Mouse (Mus musculus): Measurements from ENCODE around the gene Camkk2. TPM values are rescaled to one million over a fixed set of nuclear protein-coding genes. Genes with fewer than 3 reads are reported as not detected.

Camkk2 gene
- polyA plus RNA-seq, 1 experiment: 212 TPM

DNA sequence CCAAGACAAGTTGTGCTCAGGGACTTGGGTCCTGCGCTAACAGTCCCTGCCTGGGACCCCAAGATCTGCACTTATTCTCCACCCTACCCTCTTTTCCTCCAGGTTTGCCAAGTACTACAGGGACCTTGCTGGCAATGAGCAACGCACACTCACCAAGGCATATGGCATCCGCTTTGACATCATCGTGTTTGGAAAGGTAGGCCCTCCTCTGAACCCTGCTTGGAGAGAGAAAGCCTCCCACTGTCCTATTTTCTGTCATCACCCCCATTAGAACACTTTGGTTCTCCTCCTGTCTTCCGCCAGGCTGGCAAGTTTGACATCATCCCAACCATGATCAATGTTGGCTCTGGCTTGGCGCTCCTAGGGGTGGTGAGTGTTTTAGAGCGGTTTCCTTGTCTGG lies 52.1 kb downstream of the Camkk2 start:
- H3K27me3 ChIP-seq (ENCODE audit: control insufficient read depth, insufficient read depth, low read length): no peaks in the 10 kb centered on the region
- DNase-seq: peak; percentile 47 to 71
- H3K27ac ChIP-seq (ENCODE audit: insufficient read depth, low read length): peak overlapping the region; percentile 49
- no peak for TF ChIP-seq POLR2A (IDR thresholded peaks at IDR 0.05; ENCODE audit: borderline replicate concordance, insufficient read depth, low read length)
- H3K4me3 ChIP-seq (replicated peaks; ENCODE audit: insufficient read depth, low read depth, low read length): no peak overlapping the region
- peaks cover 14% of the 10 kb centered on the region for H3K4me1 ChIP-seq (ENCODE audit: control insufficient read depth, insufficient read depth, low read length)
- WGBS: 43% methylated on average over 7 of the region's 7 CpGs

GRCm38 (mm10) chr5:122726595-122726994 lies 52.6 kb downstream of the Camkk2 start:
- Histone ChIP-seq H3K27ac (ENCODE audit: insufficient read depth, low read length) (peak overlapping the region; percentile 49), H3K4me3 (replicated peaks; ENCODE audit: insufficient read depth, low read depth, low read length) (no peak overlapping the region), H3K27me3 (ENCODE audit: control insufficient read depth, insufficient read depth, low read length) (no peaks in the 10 kb centered on the region), H3K4me1 (ENCODE audit: control insufficient read depth, insufficient read depth, low read length) (peaks cover 14% of the 10 kb centered on the region)
- WGBS: 31% methylated on average over 5 of the region's 5 CpGs
- DNase-seq: peak; percentile 34 to 40
- TF ChIP-seq CTCF (IDR thresholded peaks at IDR 0.05; ENCODE audit: borderline replicate concordance, insufficient read depth, low read depth, low read length): no peak
- no peak for TF ChIP-seq POLR2A (IDR thresholded peaks at IDR 0.05; ENCODE audit: borderline replicate concordance, insufficient read depth, low read length)

GRCm38 (mm10) chr5:122726068-122726467 lies 53.1 kb downstream of the Camkk2 start:
- Histone ChIP-seq H3K27ac (ENCODE audit: insufficient read depth, low read length) (no peak overlapping the region), H3K4me1 (ENCODE audit: control insufficient read depth, insufficient read depth, low read length) (peaks cover 14% of the 10 kb centered on the region), H3K27me3 (ENCODE audit: control insufficient read depth, insufficient read depth, low read length) (no peaks in the 10 kb centered on the region), H3K4me3 (replicated peaks; ENCODE audit: insufficient read depth, low read depth, low read length) (no peak overlapping the region)
- peak; percentile 75 to 80 for DNase-seq
- 11% methylated on average over 7 of the region's 7 CpGs for WGBS
- TF ChIP-seq CTCF (IDR thresholded peaks at IDR 0.05; ENCODE audit: borderline replicate concordance, insufficient read depth, low read depth, low read length) (peak; percentile 72), POLR2A (IDR thresholded peaks at IDR 0.05; ENCODE audit: borderline replicate concordance, insufficient read depth, low read length) (no peak)

GRCm38 (mm10) chr5:122725453-122725852 lies 53.8 kb downstream of the Camkk2 start:
- DNase-seq: no peak
- 87% methylated on average over 13 of the region's 13 CpGs for WGBS

GRCm38 (mm10) chr5:122719168-122719567 lies 60.0 kb downstream of the Camkk2 start:
- no peaks in the 10 kb centered on the region for H3K27me3 ChIP-seq (ENCODE audit: control insufficient read depth, insufficient read depth, low read length)
- DNase-seq: no peak
- H3K4me3 ChIP-seq (replicated peaks; ENCODE audit: insufficient read depth, low read depth, low read length): no peak overlapping the region
- H3K4me1 ChIP-seq (ENCODE audit: control insufficient read depth, insufficient read depth, low read length): no peaks in the 10 kb centered on the region
- H3K27ac ChIP-seq (ENCODE audit: insufficient read depth, low read length): no peak overlapping the region
- TF ChIP-seq CTCF (IDR thresholded peaks at IDR 0.05; ENCODE audit: borderline replicate concordance, insufficient read depth, low read depth, low read length) (no peak), POLR2A (IDR thresholded peaks at IDR 0.05; ENCODE audit: borderline replicate concordance, insufficient read depth, low read length) (no peak)
- WGBS: 91% methylated on average over 8 of the region's 8 CpGs

More at GRCm38 (mm10) chr5:122725453-122725852, 53.8 kb downstream of the Camkk2 start:
- Histone ChIP-seq H3K4me1 (ENCODE audit: control insufficient read depth, insufficient read depth, low read length) (peaks cover 14% of the 10 kb centered on the region), H3K27me3 (ENCODE audit: control insufficient read depth, insufficient read depth, low read length) (no peaks in the 10 kb centered on the region), H3K4me3 (replicated peaks; ENCODE audit: insufficient read depth, low read depth, low read length) (no peak overlapping the region), H3K27ac (ENCODE audit: insufficient read depth, low read length) (no peak overlapping the region)
- TF ChIP-seq CTCF (IDR thresholded peaks at IDR 0.05; ENCODE audit: borderline replicate concordance, insufficient read depth, low read depth, low read length) (no peak), POLR2A (IDR thresholded peaks at IDR 0.05; ENCODE audit: borderline replicate concordance, insufficient read depth, low read length) (no peak)

GRCm38 (mm10) chr5:122718400-122718799 lies 60.8 kb downstream of the Camkk2 start:
- Histone ChIP-seq H3K27ac (ENCODE audit: insufficient read depth, low read length) (no peak overlapping the region), H3K4me3 (replicated peaks; ENCODE audit: insufficient read depth, low read depth, low read length) (no peak overlapping the region), H3K27me3 (ENCODE audit: control insufficient read depth, insufficient read depth, low read length) (no peaks in the 10 kb centered on the region), H3K4me1 (ENCODE audit: control insufficient read depth, insufficient read depth, low read length) (no peaks in the 10 kb centered on the region)
- no peak for DNase-seq
- WGBS: 82% methylated on average over 7 of the region's 7 CpGs
- TF ChIP-seq CTCF (IDR thresholded peaks at IDR 0.05; ENCODE audit: borderline replicate concordance, insufficient read depth, low read depth, low read length) (no peak), POLR2A (IDR thresholded peaks at IDR 0.05; ENCODE audit: borderline replicate concordance, insufficient read depth, low read length) (no peak)

GRCm38 (mm10) chr5:122716793-122717192 lies 62.4 kb downstream of the Camkk2 start:
- 100% methylated on average over 2 of the region's 2 CpGs for WGBS
- TF ChIP-seq POLR2A (IDR thresholded peaks at IDR 0.05; ENCODE audit: borderline replicate concordance, insufficient read depth, low read length): no peak
- TF ChIP-seq CTCF (IDR thresholded peaks at IDR 0.05; ENCODE audit: borderline replicate concordance, insufficient read depth, low read depth, low read length): no peak
- no peaks in the 10 kb centered on the region for H3K4me1 ChIP-seq (ENCODE audit: control insufficient read depth, insufficient read depth, low read length)
- H3K4me3 ChIP-seq (replicated peaks; ENCODE audit: insufficient read depth, low read depth, low read length): no peak overlapping the region
- no peaks in the 10 kb centered on the region for H3K27me3 ChIP-seq (ENCODE audit: control insufficient read depth, insufficient read depth, low read length)
- no peak for DNase-seq
- no peak overlapping the region for H3K27ac ChIP-seq (ENCODE audit: insufficient read depth, low read length)

DNA sequence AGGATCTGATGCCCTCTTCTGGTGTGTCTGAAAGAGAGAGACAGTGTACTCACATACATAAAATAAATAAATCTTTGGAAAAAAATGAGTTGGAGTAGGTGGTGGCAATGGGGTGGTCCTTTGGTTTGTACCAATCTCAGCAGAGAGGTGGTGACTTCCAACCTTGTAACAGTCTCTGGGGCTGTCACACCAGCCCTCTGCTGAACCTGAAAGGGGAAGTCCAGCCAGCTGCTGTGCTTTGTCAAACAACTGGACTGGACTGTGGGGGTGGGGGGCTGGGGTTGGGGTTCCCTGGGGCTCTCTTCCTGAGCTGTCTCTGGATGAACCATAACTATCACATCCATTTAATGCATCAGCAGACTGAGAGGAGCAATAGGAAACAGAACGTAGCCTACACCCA lies 63.5 kb downstream of the Camkk2 start:
- 65% methylated on average over 1 of the region's 1 CpGs for WGBS
- DNase-seq: no peak
- TF ChIP-seq CTCF (IDR thresholded peaks at IDR 0.05; ENCODE audit: borderline replicate concordance, insufficient read depth, low read depth, low read length): no peak
- no peak for TF ChIP-seq POLR2A (IDR thresholded peaks at IDR 0.05; ENCODE audit: borderline replicate concordance, insufficient read depth, low read length)
- Histone ChIP-seq H3K4me3 (replicated peaks; ENCODE audit: insufficient read depth, low read depth, low read length) (no peak overlapping the region), H3K27me3 (ENCODE audit: control insufficient read depth, insufficient read depth, low read length) (no peaks in the 10 kb centered on the region), H3K4me1 (ENCODE audit: control insufficient read depth, insufficient read depth, low read length) (no peaks in the 10 kb centered on the region), H3K27ac (ENCODE audit: insufficient read depth, low read length) (no peak overlapping the region)
